Mouse (Mus musculus) skeletal muscle tissue, adult 2 months (tissue): ENCODE data around the gene Rpa3.

Experiments
- DNase-seq: peaks from one replicate; pipeline ENCODE4 v3.0.0-alpha.2; 2012; ENCODE audit warnings: low read depth, low spot score

Gene Rpa3

DNA sequence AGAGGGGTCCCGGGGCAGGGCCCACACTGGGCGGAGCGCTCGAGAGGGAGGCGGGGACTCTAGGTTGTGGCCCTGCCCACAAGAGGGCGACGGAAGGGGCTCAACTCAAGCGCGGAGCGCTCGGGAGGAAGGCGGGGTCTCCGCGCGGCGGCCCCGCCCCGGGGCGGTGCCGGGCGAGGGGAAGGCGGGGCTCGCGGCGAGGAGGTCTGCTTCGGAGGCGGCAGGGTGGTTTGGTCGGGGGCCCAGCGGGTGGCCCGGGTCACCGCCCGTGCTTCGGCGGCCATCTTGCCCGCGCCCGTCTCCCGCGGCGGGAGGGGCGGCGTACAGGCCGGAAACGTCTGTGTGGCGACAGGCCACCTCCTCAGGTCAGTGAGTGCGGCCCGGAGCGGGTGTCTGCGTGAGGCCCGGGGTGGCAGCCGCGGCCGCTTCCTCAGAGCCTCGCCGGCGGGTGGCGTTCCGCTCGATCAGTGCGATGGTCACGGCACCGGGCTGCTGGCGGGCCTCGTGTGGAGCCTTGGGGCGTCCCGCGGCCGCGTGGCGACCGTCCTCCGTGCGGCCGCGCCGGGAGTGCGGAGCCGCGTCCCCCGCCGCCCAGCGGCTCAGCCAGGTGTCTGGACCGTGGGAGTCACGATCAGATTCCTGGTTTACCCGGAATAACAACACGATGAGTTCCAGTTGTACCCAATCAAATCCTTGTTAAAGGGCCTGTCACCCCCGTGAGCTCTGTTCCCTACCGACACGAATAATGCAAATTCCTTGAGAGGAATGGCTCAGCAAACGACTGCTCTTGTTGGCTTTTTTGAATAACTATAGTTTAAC lies 49.7 kb downstream of the Rpa3 start, which contains the start of gene Mios:
TSS of gene Mios (plus strand) at position 176 of the 819 bp plus-strand sequence.
- DNase-seq: peak; percentile 86
